Mouse (Mus musculus) ES-Bruce4 (cell line): ENCODE measurements at regions not wholly inside any gene's neighbourhood (a gene's known extent, or its start where the extent isn't known, plus 50 kb on each side); places are given as distances from the start of the nearest gene placed in this dataset.

Experiments used
- H3K27ac ChIP-seq: 2 replicates; pipeline ENCODE4 v1.5.1; 2012; ENCODE audit warnings: low read length, inconsistent platforms; ENCODE audit not compliant: insufficient read depth
- H3K27me3 ChIP-seq: 2 replicates; pipeline ENCODE4 v1.6.1; 2012; ENCODE audit warnings: mild to moderate bottlenecking, low read length, inconsistent platforms; ENCODE audit not compliant: control insufficient read depth, poor library complexity, insufficient read depth, severe bottlenecking
- H3K36me3 ChIP-seq: 2 replicates; pipeline ENCODE4 v1.6.1; 2012; ENCODE audit warnings: inconsistent platforms, mild to moderate bottlenecking, low read length, moderate library complexity; ENCODE audit not compliant: control insufficient read depth, poor library complexity, insufficient read depth, severe bottlenecking
- H3K4me1 ChIP-seq: one replicate; pipeline ENCODE4 v1.8.1; 2011; ENCODE audit warnings: low read length; ENCODE audit not compliant: control insufficient read depth, insufficient read depth
- H3K4me3 ChIP-seq: 2 replicates; pipeline ENCODE4 v1.5.1; 2011; ENCODE audit warnings: low read depth, mild to moderate bottlenecking, low read length
- H3K9ac ChIP-seq: 2 replicates; pipeline ENCODE4 v1.6.1; 2012; ENCODE audit warnings: low read depth, mild to moderate bottlenecking, inconsistent platforms; ENCODE audit not compliant: poor library complexity, severe bottlenecking
- H3K9me3 ChIP-seq: replicated peaks from 2 replicates; pipeline ENCODE4 v1.6.1; 2012; ENCODE audit warnings: mild to moderate bottlenecking, low read length, inconsistent platforms; ENCODE audit not compliant: control insufficient read depth, poor library complexity, insufficient read depth, severe bottlenecking
- CTCF ChIP-seq: IDR thresholded peaks from one replicate; pipeline ENCODE4 v1.8.1; 2011; ENCODE audit warnings: low read depth, low read length
- EP300 ChIP-seq: IDR thresholded peaks from 2 replicates; pipeline ENCODE4 v1.6.1; 2011; ENCODE audit warnings: low read depth, low read length; ENCODE audit not compliant: insufficient read depth
- POLR2A ChIP-seq: IDR thresholded peaks from one replicate; pipeline ENCODE4 v1.8.1; 2011; ENCODE audit warnings: low read length; ENCODE audit not compliant: insufficient read depth

DNA sequence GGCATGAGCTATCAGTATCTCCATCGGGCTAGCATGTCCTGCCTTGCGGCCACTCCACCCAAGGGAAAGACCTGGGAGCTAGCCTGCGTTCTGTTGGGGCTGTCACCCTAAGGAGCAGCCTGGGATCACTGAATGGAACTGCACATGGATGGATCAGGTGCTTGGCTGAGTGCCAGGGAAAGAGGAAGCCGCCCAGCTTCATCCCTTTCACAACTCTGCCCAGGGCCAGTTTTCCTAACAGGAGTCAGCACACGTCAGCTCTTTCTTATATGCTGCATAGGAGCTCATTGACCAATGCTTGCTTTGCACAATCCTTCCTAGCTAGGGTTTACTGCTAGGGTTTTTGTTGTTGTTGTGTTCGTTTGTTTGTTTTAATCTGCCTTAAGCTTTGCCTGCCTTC lies 134.3 kb upstream of the Mylip start:
- no peak for TF ChIP-seq POLR2A
- no peak for TF ChIP-seq EP300
- TF ChIP-seq CTCF, result no peak
- no peak overlapping the region for H3K4me3 ChIP-seq
- no peak overlapping the region for H3K9ac ChIP-seq
- no peaks in the 10 kb centered on the region for H3K27me3 ChIP-seq
- H3K9me3 ChIP-seq, result no peaks in the 10 kb centered on the region
- no peaks in the 10 kb centered on the region for H3K36me3 ChIP-seq
- no peak overlapping the region for H3K27ac ChIP-seq
- no peaks in the 10 kb centered on the region for H3K4me1 ChIP-seq

DNA sequence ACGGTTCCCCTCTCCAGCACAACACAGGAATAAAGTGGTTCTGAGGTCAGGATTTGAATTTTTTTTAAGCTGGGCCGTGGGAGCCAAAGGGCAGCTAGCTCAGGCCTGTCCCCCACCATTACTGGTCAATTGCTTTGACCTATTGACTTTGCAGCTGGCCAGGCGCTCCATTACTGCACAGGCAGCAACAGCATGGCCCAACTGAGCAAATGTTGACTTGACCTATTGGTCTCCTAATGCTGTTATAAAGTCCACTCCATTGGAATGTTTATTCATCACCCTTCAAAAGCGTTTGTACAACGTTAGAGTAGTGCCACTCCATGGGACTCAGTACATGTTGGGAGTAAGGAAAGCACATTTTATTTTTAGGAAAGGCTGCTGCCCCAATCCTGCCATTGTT lies 127.5 kb upstream of the Mylip start:
- H3K36me3 ChIP-seq, result no peaks in the 10 kb centered on the region
- H3K9ac ChIP-seq, result no peak overlapping the region
- H3K27me3 ChIP-seq, result no peaks in the 10 kb centered on the region
- TF ChIP-seq EP300 (no peak), CTCF (no peak)
- H3K4me3 ChIP-seq, result no peak overlapping the region
- no peak overlapping the region for H3K27ac ChIP-seq
- H3K9me3 ChIP-seq, result no peaks in the 10 kb centered on the region
- H3K4me1 ChIP-seq, result no peaks in the 10 kb centered on the region

DNA sequence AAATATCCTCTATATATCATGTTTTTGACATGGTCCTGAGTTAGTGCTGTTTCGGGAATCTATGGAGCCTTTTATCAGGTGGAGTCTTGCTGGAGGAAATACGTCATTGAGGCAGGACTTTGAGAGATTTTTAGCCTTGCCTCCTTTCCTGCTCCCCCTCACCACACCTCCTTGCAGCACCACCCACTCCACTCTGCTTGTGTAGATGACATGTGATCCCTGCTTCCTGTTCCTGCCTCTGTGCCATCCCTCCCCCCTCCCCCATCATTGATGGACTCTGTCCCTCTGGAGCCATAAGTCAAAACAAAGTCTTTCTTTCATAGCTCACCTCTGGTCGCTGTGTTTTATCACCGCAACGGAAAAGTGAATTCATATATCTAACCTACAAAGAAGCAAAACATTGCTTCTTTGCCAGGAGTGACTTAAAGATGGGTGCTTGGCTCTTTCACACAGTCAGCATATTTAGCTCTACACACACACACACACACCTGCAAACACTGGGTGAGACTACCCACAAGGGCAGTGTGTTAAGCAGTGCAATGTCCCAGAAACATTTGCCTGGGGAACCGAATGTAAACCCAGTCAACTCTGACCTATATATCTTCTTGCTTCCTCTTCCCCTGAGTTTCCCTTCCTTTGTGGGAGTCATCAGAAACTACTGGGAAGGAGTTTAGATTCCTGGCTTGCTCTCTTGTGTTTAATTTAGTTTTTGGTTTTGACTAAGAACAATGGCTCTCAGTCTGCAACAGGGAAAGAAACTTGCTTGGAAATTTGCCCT lies 123.1 kb upstream of the Mylip start:
- no peak overlapping the region for H3K4me3 ChIP-seq
- H3K27ac ChIP-seq, result no peak overlapping the region
- H3K9me3 ChIP-seq, result no peaks in the 10 kb centered on the region
- TF ChIP-seq EP300 (no peak), POLR2A (no peak), CTCF (no peak)
- no peak overlapping the region for H3K9ac ChIP-seq
- no peaks in the 10 kb centered on the region for H3K36me3 ChIP-seq
- H3K4me1 ChIP-seq, result no peaks in the 10 kb centered on the region
- no peaks in the 10 kb centered on the region for H3K27me3 ChIP-seq

DNA sequence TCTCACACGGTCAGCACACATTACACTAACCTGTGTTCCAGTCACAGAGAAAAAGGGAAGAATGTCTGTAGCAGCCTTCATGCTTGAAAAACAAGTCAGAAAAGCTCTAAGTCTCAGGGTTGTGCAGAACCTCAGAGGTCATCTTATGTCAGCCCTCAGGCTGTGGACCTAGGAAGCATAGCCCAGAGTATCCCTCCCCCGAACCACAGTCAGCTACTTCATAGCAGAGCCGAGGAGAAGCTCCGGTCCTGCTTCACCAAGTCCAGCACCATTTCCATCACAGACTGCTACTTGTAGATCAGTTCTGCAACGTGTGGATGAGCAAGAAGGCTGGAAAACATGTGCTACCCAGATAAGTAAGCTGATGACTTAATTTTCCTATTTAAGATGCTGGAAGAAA lies 122.1 kb upstream of the Mylip start:
- H3K4me3 ChIP-seq, result no peak overlapping the region
- H3K9ac ChIP-seq, result no peak overlapping the region
- H3K27ac ChIP-seq, result no peak overlapping the region
- no peaks in the 10 kb centered on the region for H3K4me1 ChIP-seq
- no peaks in the 10 kb centered on the region for H3K27me3 ChIP-seq
- no peaks in the 10 kb centered on the region for H3K36me3 ChIP-seq
- no peaks in the 10 kb centered on the region for H3K9me3 ChIP-seq
- TF ChIP-seq EP300, result no peak

DNA sequence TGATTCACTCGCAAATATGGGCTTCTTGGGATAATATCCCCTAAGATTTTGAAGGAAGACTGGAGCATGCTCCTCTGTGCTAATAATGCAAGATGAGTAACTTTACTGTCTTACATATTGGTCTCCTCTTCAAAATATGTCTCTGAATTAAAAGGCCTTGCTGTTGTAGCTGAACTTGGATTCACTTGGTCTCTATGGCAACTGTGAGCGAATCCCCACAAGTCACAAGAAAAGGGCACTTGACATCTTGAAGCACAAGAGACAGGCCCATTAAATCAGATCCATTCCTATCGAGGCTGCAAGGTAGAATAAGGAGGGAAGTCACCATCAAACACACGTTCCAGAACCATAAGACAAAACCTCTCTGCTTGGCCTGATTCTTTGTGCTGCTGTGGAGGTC lies 121.6 kb upstream of the Mylip start:
- Histone ChIP-seq H3K27ac (no peak overlapping the region), H3K4me3 (no peak overlapping the region), H3K9ac (no peak overlapping the region), H3K27me3 (no peaks in the 10 kb centered on the region), H3K4me1 (no peaks in the 10 kb centered on the region), H3K36me3 (no peaks in the 10 kb centered on the region), H3K9me3 (no peaks in the 10 kb centered on the region)
- no peak for TF ChIP-seq POLR2A
- TF ChIP-seq EP300, result no peak
- no peak for TF ChIP-seq CTCF

DNA sequence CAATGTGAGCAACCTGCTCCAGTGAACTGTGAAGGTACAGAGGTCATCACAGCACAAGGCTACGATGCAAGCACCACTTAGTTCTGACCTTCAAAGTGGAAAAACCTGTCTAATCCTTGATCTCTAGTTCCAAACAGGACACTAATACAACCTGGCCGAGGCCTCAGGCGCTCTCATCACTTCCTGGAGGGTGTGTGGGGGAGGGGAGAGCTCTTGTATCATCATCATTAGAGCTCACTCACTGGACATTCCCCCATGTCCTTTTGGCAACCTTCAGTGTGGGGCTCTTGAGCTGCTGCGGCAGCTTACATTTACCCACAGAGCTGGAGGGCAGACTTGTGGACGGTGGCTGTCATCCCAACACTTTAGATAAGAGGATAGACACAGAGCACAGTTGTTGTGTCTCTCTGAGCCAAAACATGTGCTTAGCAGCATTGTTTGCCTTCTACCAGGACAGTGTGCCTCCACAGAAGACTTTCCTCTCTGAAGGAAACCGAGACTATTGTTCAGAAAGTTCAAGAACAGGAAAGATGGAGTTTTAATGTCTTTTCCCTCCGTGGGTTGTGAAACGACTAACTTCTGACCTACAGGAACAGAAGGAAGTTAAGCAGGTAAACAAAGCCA lies 115.2 kb upstream of the Mylip start:
- Histone ChIP-seq H3K4me1 (no peaks in the 10 kb centered on the region), H3K27ac (no peak overlapping the region), H3K9ac (no peak overlapping the region), H3K4me3 (no peak overlapping the region), H3K9me3 (0 out of 2 replicates have a peak, but pooled peaks cover 2% of the 10 kb centered on the region), H3K36me3 (no peaks in the 10 kb centered on the region), H3K27me3 (no peaks in the 10 kb centered on the region; the same call in 1 of the 2 replicates)
- no peak for TF ChIP-seq EP300
- TF ChIP-seq POLR2A, result no peak
- TF ChIP-seq CTCF, result no peak
